Mouse (Mus musculus): ENCODE data around the gene 4931440F15Rik.

DNA sequence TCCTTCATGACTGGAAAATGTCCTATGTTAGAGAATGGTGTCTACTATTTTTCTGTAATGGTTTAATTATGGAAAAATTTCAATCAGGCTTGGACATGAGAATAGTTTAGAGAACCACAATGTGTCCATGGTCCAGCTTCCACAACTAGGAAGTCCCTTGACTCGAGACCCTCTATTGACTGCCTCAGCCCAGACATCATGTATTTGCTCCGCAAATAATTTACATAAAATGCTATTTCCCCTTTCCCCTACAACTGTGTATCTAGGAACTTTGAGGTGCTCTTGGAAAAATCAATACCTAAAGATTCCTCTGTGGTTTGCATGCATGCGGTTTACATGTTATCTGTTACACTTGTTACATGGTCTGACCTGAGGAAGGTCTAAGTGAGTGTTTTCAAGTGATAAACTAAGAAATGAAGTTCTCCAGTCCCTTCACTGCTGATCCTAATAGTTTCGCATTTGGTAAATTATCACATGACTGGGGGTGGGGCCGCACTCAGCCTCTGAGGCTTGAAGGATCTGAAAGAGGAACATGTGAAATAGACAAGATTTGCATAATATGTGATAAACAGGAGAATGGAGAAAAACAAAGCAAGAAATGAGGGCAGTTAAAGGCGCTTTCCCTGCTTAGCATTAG lies 38.8 kb downstream of the 4931440F15Rik start:
- TF ChIP-seq MYOD1 (IDR thresholded peaks at IDR 0.05; ENCODE audit: control insufficient read depth, insufficient read length, low read depth) (no peak), CTCF (IDR thresholded peaks at IDR 0.05; ENCODE audit: control insufficient read depth, insufficient read depth, insufficient read length) (no peak), CEBPB (IDR thresholded peaks at IDR 0.05; ENCODE audit: low read depth) (no peak), USF1 (IDR thresholded peaks at IDR 0.05; ENCODE audit: low read depth) (no peak), MAX (IDR thresholded peaks at IDR 0.05) (no peak), MYOG (IDR thresholded peaks at IDR 0.05; ENCODE audit: control insufficient read depth, extremely low read depth, insufficient read length) (no peak)

Data from C2C12 (cell line).